Mouse (Mus musculus) brain, embryonic 14.5 days (tissue): ENCODE measurements around the gene Cacnb1.

Experiments used
- CTCF ChIP-seq: fragments of 200-500 bp; IDR thresholded peaks from 2 replicates; pipeline ENCODE4 v1.5.1; 2012; ENCODE audit warnings: inconsistent platforms, mild to moderate bottlenecking, moderate library complexity, borderline replicate concordance; ENCODE audit not compliant: insufficient read depth, insufficient read length; ENCODE audit errors: extremely low read depth
- POLR2A ChIP-seq: fragments of 200-500 bp; IDR thresholded peaks from 2 replicates; pipeline ENCODE4 v1.6.1; 2012; ENCODE audit warnings: mild to moderate bottlenecking, inconsistent platforms, borderline replicate concordance; ENCODE audit not compliant: poor library complexity, insufficient read depth, insufficient read length, severe bottlenecking; ENCODE audit errors: extremely low read depth

DNA sequence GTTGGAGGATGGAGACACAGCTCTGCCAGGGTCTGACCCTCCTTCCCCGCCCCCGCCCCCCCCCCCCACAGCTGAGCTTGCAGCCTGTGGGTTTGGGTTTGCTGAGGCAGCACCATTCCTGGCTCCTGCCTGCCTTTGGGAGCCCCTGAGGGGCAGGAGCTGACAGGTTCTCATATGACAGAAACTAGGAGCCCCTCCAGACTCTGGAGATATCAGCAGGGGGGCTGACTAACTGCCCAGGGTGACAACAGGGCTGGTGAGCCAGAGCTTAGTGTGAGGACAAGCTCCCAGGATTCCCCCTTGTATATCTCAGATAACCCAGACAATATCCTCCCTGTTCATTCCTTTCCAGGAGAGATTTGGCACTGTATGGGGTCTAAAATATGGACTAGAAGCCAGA is 28.1 kb upstream of the Cacnb1 start:
- no peak for TF ChIP-seq CTCF
- TF ChIP-seq POLR2A, result no peak
